Mouse (Mus musculus) heart, postnatal 10 days (tissue): ENCODE data around the gene Serpina11. TPM values are rescaled to one million over a fixed set of nuclear protein-coding genes. Genes with fewer than 3 reads are reported as not detected.
"Not testable (repeated sequence)": the region's sequence is repeated elsewhere in the genome, so short reads cannot be mapped to it uniquely, and the experiment has no call there.

Source experiments
- DNase-seq, 2 experiments: peaks; one replicate each; pipeline ENCODE4 v3.0.0; 2021
- intact Hi-C: fragments of 180-260 bp; cut with DNase I; formaldehyde crosslinking; loops from one replicate; pipeline ENCODE4 v1.15.1; 2025
- total RNA-seq, 2 experiments: library from RNA; stranded (reverse); gene quantifications; 2 replicates each; pipeline ENCODE4 v1.2.3; 2021

The Serpina11 gene
- total RNA-seq, 2 experiments from 2014 or later: not detected

GRCm38 (mm10) chr12:103977060-103977459 is 12.7 kb downstream of the Serpina11 start:
- intact Hi-C loops: no loop called here
- DNase-seq: no peak

GRCm38 (mm10) chr12:103971080-103971479 is 18.7 kb downstream of the Serpina11 start:
- no peak for DNase-seq
- intact Hi-C loops: no loop called here

- DNase-seq: no peak
- intact Hi-C loops: no loop called here
Measured at GRCm38 (mm10) chr12:103969577-103970116, 20.1 kb downstream of the Serpina11 start.

GRCm38 (mm10) chr12:103966761-103967160 is 23.0 kb downstream of the Serpina11 start:
- no peak for DNase-seq
- intact Hi-C loops: no loop called here

GRCm38 (mm10) chr12:103963288-103963687 is 26.5 kb downstream of the Serpina11 start:
- intact Hi-C loops: no loop called here
- no peak for DNase-seq

- no peak for DNase-seq
- intact Hi-C loops: no loop called here
Measured at GRCm38 (mm10) chr12:103962860-103963259, 26.9 kb downstream of the Serpina11 start.

GRCm38 (mm10) chr12:103962337-103962736 is 27.4 kb downstream of the Serpina11 start:
- DNase-seq: no peak
- intact Hi-C loops: no loop called here

- intact Hi-C loops: no loop called here
- no peak for DNase-seq
Measured at GRCm38 (mm10) chr12:103961716-103962115, 28.0 kb downstream of the Serpina11 start.

GRCm38 (mm10) chr12:103958798-103959197 is 31.0 kb downstream of the Serpina11 start, which contains the start of gene Serpina1e:
Serpina1e (minus strand) TSS chr12:103958975.
- DNase-seq: no peak
- intact Hi-C loops: no loop called here

GRCm38 (mm10) chr12:103956555-103956954 is 33.2 kb downstream of the Serpina11 start:
- intact Hi-C loops, DNase-seq: not testable (repeated sequence)

- intact Hi-C loops, DNase-seq: not testable (repeated sequence)
Measured at GRCm38 (mm10) chr12:103952972-103953371, 36.8 kb downstream of the Serpina11 start.

- no peak for DNase-seq
- intact Hi-C loops: no loop called here
Measured at GRCm38 (mm10) chr12:103946243-103946642, 43.5 kb downstream of the Serpina11 start.

Other genes with a start within 250 kb of the Serpina11 start
- under 1 TPM in 1 of 2 experiments, not detected in 1; 0.25 TPM for gene Serpina1d, start 216.4 kb downstream of the Serpina11 start, total RNA-seq
- under 1 TPM in 1 of 2 experiments, not detected in 1; 0.19 TPM for gene Serpina1b, start 159.6 kb downstream of the Serpina11 start, total RNA-seq
- not detected for gene Serpina1a, start 126.4 kb downstream of the Serpina11 start, total RNA-seq
- gene Serpina1c, start 85.1 kb downstream of the Serpina11 start, total RNA-seq: not detected
- gene Serpina1e, start 31.0 kb downstream of the Serpina11 start, total RNA-seq: not detected
- gene Serpina9, start 23.8 kb upstream of the Serpina11 start, total RNA-seq: not detected
- not detected for gene Serpina12, start 54.5 kb upstream of the Serpina11 start, total RNA-seq
- gene Serpina5, start 111.2 kb upstream of the Serpina11 start, total RNA-seq: not detected
- gene Serpina3a, start 122.8 kb upstream of the Serpina11 start, total RNA-seq: not detected
- not detected for gene Serpina3b, start 138.0 kb upstream of the Serpina11 start, total RNA-seq
- gene Serpina3c, start 163.9 kb upstream of the Serpina11 start, total RNA-seq: under 1 TPM; 0.22 to 0.45 TPM
- not detected for gene Serpina3f, start 224.6 kb upstream of the Serpina11 start, total RNA-seq
- gene Serpina3g, start 246.3 kb upstream of the Serpina11 start, total RNA-seq: 1 to 10 TPM in 1 of 2 experiments, under 1 TPM in 1; 0.62 to 1.1 TPM